Mouse (Mus musculus) layer of hippocampus, adult 9-10 months (tissue): ENCODE results near the gene Tbc1d23.

ENCODE experiments used
- DNase-seq: peaks from one replicate; pipeline ENCODE4 v3.0.0; 2022; ENCODE audit warnings: low spot score

Gene Tbc1d23

DNA sequence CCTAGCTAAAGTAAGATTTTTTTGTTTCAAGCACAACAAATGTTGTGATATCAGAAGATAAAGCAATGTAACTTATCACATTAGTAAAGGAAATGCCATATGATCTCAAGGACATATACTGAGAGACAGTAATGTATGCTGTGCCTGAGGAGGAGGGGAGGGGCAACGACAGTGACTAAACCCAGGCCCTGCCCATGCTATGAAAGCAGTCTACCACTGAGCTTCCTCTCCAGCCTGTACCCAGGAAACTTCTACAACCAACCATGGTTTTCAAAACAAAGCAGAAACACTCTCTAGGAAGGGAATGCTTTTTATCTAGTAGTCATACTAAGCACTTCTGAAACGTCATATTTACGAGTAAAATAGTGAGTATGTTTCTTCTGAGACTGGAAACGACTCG is 68.5 kb downstream of the Tbc1d23 start:
- no peak for DNase-seq

DNA sequence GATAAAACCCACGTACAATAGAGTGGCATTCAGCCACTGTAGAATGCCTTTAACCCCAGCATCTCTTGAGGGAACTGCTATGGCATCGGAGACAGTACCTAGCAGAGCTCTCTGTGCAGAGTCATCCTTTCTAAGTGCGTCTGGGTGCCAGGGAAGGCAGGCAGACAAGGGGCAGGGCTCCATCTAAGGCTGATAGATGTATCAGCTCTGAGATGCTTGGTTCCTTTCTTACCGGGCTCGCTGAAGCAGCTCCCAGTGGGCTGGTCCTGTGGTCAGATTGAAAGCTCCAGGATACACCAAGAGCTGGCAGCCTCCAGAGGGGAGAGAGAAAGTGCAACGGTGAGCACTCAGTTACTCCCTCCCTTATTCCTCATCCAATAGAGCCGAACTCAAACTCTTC is 71.5 kb downstream of the Tbc1d23 start:
- DNase-seq, result no peak

DNA sequence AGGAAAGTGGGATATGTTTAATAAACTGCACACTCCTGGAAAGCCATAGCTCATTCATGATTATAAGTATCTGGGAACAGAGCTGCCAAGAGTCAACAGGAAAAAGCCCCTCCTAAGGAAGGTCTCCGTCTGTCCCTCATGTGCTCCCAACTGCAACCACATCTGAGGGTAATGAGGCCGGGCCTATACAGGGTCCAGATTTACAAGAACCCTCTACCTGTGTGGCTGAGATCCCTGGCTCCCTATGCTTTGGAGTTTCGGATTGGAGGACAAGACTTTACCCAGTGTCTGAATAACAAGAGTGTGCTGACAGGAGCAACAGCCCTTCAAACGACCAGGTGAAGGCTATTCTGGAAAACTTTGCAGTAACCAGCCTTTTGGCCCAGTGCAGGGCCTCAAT is 73.6 kb downstream of the Tbc1d23 start:
- DNase-seq, result no peak

DNA sequence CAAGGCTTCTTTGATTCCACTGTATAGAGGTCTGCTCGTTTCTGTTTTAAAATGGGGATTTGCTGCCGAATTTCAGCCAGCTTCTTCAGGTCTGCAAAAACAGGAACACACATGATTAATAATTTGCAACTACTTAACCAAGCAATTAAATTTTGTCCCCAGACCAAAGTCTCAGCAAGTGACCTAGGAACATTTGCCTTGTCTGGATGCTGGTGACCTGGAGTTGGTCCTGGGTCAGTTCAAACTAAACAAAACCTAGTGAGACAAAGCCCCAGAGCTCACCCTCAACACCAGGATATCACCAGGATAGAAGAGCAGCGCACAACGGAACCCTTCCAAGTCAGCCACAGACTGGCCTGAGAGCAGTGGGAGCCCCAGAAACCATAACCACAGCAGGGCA is 74.2 kb downstream of the Tbc1d23 start:
- no peak for DNase-seq

DNA sequence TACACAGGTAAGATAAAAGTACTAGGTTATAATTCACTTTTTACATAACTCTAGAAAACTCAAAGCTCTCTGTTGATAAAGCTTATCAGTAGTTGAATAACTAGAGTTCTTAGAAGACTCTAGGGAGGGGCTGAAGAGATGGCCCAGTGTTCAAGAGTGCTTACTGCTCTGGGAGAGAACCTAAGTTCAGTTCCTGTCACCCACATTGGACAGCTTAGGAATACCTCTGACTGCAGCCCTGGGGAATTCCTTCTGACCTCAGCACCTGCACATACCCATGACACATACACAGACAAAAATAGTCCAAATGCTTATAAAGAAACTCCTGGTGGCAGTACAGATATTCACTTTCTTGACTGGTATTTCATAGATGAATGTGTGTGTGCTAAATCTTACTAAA is 75.4 kb downstream of the Tbc1d23 start:
- DNase-seq, result no peak

DNA sequence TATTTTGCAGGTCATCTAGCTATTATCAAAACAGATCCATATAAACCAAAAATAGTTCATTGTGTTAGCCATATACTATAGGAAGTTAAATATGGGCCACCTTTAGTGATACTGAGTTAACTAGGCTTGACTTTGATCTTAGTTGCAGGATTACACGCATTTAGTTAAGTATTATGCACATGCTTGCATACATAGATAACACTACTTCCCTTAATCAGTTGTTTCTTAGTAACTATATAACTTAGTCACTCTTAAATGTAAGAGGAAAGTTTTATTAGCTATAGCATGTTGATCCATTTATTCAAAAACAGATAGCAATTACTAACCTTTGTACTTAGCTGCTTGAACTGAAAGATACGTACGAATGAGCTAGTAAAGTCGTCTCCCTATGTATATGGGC is 79.9 kb downstream of the Tbc1d23 start:
- DNase-seq, result no peak

DNA sequence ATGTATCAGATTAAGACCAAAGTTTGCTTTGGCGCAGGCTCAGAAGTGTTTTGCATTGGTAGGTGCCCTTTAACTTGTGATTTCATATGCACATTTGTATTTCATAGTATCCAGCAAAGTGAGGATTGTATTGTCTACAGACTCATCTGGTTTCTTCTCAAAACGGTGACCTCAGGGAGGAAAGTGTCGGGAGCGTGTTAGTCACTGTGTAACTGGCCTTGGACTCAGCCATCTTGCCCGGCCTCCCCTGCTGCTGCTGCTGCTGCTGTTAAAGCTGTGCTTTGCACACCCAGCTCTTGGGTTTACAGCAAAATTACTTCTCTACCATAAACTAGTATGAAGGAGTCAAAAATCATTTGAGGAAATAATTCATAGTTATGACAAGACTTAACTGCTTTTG is 86.6 kb downstream of the Tbc1d23 start:
- no peak for DNase-seq

DNA sequence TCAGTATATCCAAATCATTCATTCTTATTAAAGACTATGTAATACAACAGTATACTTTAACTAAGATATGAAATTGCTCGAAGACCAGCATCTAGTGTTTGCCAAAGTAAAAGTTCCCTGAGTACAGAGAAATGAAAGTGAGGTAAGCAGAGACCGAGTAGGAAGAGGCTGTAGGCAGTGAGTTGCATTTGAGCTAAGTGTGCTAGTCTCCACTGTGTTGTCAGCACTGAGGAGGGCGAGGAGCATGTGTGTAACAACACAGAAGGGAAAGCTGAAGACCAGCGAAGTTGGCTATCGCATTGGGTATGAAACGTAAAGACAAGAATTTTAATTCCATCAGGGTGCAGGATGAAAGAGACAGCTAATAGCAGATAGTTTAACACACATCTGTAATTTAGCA is 97.7 kb downstream of the Tbc1d23 start:
- no peak for DNase-seq

DNA sequence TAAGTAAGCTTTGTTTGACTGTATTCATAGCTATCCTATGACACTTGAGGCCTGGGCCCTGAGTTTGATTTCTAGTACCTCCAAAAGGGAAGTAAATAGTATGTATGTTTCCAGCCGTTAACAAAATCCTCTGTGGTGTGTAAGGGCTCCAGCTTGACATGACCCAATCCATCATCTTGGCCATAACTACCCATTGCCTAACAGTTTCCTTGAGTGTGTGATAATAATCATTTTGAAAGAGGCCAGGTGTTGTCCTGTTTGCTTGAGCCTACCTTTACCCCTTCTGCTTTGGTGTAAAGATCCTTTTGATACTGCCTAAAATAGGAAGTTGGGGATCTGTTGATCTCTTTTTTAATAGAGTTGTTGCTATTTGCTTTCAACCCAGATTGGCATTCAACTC is 99.0 kb downstream of the Tbc1d23 start:
- DNase-seq, result no peak

DNA sequence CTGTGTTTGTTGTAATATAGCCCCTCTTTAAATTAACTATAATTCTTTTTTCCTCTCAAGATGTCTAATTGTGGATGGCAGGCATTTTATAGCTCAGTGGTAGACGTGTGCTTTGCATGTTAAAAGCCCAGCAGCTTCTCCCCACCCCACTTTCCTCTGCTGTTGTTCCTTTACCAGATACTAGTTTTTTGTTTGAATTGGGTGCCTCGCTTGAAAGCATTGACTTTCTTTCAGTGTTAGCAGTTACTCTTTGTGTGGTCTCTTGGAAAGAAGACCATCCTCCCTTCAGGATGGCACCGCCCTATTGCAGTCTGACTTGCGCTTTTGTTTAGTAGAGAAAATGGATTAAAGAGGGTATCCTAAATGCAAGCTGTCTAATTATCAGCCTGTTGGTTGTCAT is 99.8 kb downstream of the Tbc1d23 start:
- no peak for DNase-seq

DNA sequence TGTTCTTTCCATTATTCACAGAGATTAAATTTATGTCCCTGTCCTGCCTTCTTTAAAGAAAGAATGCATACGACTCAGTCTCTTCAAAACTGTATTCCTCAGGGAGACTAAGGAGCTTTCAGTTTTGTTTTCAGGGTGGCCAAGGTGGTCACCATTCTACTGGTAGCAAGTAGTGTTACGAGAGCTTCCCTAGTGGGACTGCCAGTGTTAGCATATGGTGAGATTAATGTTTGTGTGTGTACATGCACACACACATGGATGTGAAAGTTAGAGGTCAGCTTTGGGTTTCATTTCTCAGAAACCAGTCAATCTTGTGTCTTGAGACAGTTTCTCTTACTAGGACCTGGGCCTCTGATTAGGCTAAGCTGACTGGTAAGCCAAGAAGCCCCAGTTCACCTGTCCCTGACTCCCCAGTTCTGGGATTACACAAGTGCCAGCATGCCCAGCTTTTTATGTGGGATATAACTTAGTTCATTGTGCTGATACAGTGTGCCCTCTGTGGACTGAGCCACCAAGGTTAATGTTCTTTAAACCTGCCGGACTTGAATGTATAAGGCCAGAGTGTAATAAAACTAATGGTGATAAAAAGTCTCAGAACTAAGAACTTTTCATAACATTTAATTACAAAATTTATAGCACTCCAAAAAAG is 100.4 kb downstream of the Tbc1d23 start:
- no peak for DNase-seq

DNA sequence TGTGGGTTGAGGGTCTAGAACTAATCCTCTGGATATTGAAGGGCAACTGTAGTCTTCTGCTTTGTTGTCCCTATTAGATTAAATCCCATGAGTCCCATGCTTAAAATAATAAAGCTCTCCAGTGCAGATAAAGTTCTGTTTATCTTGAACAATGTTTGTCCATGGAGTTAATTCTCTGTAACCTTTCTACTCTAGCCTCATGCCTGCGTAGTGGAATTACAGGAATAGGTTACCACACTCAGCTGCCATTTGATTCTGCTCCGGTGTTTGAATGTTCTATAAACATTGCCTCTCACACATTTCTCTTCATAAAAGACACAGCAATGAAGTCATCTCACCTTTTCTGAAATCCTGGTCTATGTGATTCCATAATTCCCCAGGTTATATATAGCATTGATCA is 103.5 kb downstream of the Tbc1d23 start:
- no peak for DNase-seq

DNA sequence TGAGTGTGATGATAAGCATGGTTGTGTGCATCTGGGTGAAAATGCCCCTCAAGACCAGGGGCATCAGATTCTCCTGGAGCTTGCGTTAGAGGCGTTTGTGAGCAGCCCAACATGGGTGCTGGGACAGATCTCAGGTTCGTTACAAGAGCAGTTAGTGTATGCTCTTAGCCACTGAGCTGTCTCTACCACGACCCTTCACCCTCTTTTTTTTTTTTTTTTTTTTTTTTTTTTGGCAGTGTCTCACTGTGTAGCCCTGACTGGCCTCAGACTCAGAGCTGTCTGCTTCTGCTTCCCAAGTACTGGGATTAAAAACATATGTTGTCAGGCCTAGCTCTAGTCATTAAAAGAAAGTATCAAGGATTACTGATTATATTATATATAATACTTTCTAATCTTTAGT is 105.0 kb downstream of the Tbc1d23 start:
- no peak for DNase-seq

DNA sequence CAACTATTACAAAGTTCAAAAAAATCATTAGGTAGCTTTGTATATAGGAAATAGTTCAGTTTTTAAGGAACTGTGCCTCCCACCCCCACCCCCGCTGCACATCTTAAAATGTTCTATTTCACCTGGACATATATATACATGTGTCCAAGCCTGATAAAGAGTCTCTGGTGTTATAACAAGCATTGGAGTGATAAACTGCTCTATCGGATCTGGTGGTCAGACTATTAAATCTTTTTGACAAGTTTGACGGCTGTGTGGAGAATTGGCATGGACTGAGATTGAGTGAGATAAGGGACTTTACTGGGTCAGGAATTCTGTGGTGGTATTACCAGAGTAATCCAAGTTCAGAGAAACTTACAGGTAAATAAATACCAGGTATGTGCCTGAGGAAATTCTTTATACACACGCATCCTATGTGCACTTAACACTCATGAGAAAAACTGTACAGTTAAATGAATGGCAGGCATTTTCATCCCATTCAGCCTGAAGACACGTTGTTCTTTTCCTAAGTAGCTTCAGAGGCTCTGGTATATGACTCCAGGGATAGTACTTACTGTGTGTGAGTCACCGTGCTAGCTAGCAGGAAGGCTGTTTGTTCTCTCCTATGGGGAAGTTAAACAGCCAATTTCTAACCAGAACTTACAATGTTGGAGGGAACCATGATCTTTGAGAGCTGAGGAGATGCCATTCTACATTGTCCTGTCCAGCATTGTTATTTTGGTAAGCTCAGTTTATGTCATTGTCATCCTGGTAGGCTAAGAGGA is 108.4 kb downstream of the Tbc1d23 start:
- no peak for DNase-seq

DNA sequence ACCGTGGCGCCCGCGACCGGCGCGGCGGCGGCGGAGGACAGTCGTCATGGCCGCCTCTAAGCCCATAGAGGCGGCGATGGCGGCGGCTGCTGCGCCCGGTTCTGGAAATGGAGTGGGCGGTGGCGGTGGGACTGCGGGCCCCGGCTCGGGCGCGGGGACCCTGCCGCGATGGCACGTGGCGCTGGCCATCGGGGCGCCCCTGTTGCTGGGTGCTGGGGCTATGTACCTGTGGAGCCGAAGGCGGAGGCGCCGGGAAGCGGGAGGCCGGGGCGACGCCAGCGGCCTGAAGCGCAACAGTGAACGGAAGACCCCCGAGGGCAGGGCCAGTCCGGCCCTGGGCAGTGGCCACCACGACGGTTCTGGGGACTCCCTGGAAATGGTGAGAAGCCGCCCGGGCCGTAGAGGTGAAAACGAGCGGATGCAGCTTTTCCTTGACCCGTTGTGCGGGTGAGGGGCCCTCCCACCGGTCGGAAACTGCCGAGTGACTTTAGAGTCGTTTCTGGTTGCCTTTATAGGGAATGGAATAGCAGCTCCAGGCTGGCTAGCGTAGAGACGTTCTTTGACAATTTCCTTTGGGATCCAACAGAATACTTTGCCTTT is 109.4 kb downstream of the Tbc1d23 start:
- no peak for DNase-seq

DNA sequence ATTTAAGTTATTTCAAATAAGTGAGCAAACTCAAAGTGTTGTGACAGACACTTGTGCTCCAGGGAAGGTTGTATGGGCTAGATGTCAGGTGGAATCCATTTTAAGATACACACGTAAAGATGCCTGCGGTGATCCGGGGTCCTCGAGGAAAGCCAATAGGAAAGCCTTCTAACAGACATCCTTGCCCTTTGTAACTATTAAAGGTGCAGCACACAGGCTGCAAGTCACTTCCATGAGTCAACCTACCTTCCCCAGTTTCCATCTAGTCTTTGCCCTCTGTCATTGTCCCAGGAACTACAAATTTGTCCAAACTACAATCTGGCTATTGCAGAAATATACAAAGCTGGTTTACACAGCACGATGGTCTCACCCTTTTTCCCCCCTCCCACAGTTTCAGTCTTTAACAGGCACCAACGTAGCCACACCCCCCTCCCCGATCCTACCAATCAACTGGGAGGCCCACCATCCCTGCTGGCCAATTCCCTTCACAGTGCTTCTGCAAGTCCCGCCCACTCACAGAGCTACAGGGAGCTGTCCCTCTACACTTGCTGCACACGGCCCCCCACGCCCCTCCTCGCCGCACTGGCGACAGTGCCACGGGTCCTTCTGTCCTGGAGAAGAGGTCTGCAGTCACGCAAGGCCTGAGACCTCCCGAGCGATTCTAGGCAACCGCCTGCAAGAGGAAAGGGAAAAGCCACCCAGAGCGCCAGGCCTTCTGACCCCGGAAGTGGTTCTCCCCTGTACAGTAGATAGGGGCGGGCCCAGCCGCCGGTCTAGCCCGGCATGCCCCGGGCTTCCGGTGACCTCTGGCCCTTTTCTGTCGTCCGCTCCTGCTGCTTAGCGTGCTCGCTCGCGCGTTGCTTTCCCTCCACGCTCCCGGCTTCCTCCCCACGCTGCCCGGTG is 110.1 kb downstream of the Tbc1d23 start, which contains the start of gene Tomm70a:
Gene Tomm70a (plus strand): TSS at position 791 of the 903 bp plus-strand sequence.
- peak; percentile 91 for DNase-seq
